Mouse (Mus musculus): ENCODE results near the gene Erich2.

Gene Erich2

GRCm38 (mm10) chr2:70562011-70562491 is 53.4 kb downstream of the Erich2 start:
- in situ Hi-C loops (cut with MboI), result loop anchor here (5.0 to 10.0 kb wide), 2 partner anchors 55 to 337 kb away; no protein-coding TSS in a partner anchor

GRCm38 (mm10) chr2:70562611-70562980 is 54.0 kb downstream of the Erich2 start:
- in situ Hi-C loops (cut with MboI), result loop anchor here (5.0 to 10.0 kb wide), 2 partner anchors 55 to 338 kb away; no protein-coding TSS in a partner anchor

GRCm38 (mm10) chr2:70562981-70563671 is 54.5 kb downstream of the Erich2 start:
- in situ Hi-C loops (cut with MboI), result loop anchor here (5.0 to 10.0 kb wide), 2 partner anchors 54 to 338 kb away; no protein-coding TSS in a partner anchor

GRCm38 (mm10) chr2:70563721-70564645 is 55.4 kb downstream of the Erich2 start:
- in situ Hi-C loops (cut with MboI), result loop anchor here (5.0 to 10.0 kb wide), 2 partner anchors 53 to 339 kb away; no protein-coding TSS in a partner anchor

GRCm38 (mm10) chr2:70564646-70565315 is 56.2 kb downstream of the Erich2 start:
- in situ Hi-C loops (cut with MboI), result loop anchor here (5.0 to 10.0 kb wide), 2 partner anchors 53 to 340 kb away; no protein-coding TSS in a partner anchor

- in situ Hi-C loops (cut with MboI), result loop anchor here (10.0 kb wide), 1 partner anchor 341 kb away; no protein-coding TSS in a partner anchor
Observed at GRCm38 (mm10) chr2:70565651-70566602, 57.3 kb downstream of the Erich2 start.

- in situ Hi-C loops (cut with MboI), result loop anchor here (10.0 kb wide), 1 partner anchor 342 kb away; no protein-coding TSS in a partner anchor
Observed at GRCm38 (mm10) chr2:70566603-70566981, 58.0 kb downstream of the Erich2 start.

GRCm38 (mm10) chr2:70567071-70567681 is 58.6 kb downstream of the Erich2 start:
- in situ Hi-C loops (cut with MboI), result loop anchor here (10.0 kb wide), 1 partner anchor 342 kb away; no protein-coding TSS in a partner anchor

GRCm38 (mm10) chr2:70567682-70568077 is 59.1 kb downstream of the Erich2 start:
- in situ Hi-C loops (cut with MboI), result loop anchor here (10.0 kb wide), 1 partner anchor 343 kb away; no protein-coding TSS in a partner anchor

- in situ Hi-C loops (cut with MboI), result loop anchor here (10.0 kb wide), 1 partner anchor 344 kb away; no protein-coding TSS in a partner anchor
Observed at GRCm38 (mm10) chr2:70568198-70568941, 59.8 kb downstream of the Erich2 start.

- in situ Hi-C loops (cut with MboI), result no loop called here
Observed at GRCm38 (mm10) chr2:70571698-70572097, 63.1 kb downstream of the Erich2 start.

- in situ Hi-C loops (cut with MboI), result no loop called here
Observed at GRCm38 (mm10) chr2:70572251-70572650, 63.6 kb downstream of the Erich2 start.

GRCm38 (mm10) chr2:70573544-70574210 is 65.1 kb downstream of the Erich2 start:
- in situ Hi-C loops (cut with MboI), result no loop called here

GRCm38 (mm10) chr2:70588200-70588599 is 79.6 kb downstream of the Erich2 start:
- in situ Hi-C loops (cut with MboI), result no loop called here

Measured in mature B cell (primary cell).